Mouse (Mus musculus) kidney, adult 11 months (tissue): Measurements from ENCODE around the gene Nckap5.

Experiments used
- DNase-seq: peaks from one replicate; pipeline ENCODE4 v3.0.0; 2022

Nckap5 gene

DNA sequence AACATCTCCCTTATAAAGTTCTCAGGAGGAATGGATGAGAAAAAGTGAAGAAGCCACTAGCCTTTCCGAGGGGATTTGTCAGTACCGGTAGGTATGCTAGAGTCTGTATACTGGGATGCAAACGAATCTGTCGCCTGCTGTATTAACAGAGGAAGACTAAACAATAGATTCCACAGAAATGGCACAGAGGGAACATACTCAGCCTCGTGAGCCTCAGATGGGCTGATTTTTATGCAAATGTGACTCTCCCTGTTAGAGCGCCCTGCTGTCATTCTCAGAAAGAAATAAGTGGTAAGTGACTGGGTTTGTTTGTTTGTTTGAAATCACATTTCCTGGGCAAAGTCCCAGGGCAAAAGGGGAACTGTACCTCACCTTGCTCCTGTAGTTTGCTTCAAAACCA is 858.7 kb downstream of the Nckap5 start:
- DNase-seq = no peak

DNA sequence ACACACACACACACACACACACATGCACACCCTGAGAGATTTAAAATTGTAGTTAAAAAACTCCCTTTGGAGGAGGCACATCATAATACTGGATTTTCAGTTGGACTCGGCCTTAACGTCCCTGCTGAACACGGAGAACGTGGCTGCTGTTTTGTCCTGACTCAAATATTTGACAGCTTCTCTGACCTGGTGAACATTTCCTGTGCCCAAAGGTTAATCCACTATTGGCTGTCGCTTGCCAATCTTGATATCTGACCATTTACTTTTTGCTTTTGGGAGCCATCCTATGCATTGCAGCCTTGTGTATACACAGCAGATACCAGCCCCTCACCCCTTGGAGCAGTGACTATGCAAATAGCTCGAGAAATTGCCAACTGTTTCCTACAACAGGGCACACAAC is 862.9 kb downstream of the Nckap5 start:
- DNase-seq = no peak

DNA sequence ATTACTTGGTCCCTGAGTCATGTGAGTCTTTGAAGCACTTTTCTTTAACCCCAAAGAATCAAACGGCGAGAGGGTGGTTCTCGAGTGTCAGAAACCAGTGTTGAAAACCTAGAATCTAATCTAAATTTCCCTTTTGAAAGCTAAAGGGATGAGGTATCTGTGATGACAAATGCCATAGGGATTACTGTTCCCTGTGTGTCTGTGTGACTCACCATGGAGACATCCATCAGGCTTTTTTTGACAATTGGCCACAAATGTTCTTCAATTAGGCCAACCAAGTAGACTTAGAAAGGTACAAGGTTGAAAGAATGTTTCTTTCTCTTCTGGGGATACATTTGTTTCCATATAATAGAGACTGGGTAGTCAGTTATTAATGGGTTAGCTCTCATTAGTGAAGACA is 879.6 kb downstream of the Nckap5 start:
- DNase-seq = no peak

DNA sequence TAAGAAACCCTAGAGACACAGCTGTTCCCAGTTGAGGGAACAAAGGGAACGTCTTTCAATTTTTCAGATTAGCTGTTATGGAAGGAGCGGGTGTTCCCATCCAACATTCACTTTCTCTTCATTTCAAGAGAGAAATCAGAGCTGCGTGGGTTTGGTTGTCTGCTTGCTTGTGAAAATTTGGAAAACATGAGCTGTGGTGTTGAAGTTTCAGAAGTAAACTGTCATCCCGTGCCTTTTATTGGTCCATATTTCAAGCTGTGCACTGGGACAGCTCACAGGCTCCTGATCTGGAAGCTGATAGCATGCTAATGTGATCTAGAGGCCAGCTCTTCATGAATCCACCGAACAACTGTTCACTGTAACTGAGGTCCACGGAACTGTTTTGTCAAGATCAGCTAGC is 881.5 kb downstream of the Nckap5 start:
- DNase-seq = no peak

DNA sequence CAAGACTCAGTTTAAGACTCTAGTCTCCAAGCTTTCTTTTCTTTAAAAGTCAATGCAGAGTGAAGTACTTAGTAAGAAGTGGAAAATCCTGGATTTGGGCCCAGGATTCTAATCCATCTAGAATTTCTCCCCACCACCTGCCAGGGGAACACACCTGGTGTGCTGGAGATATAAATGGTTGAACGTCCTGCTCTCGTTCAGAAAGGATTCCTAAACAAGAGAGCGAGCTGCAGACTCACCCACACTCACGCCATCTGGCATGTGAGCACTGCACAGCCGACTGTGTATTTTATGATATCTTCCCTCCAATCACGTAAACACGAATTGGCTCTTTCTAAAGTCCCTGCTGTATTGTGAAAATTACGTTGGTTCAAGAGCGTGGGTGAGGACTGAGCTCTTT is 885.5 kb downstream of the Nckap5 start:
- no peak for DNase-seq

GRCm38 (mm10) chr1:125943305-125943704 is 887.3 kb downstream of the Nckap5 start:
- DNase-seq = no peak

DNA sequence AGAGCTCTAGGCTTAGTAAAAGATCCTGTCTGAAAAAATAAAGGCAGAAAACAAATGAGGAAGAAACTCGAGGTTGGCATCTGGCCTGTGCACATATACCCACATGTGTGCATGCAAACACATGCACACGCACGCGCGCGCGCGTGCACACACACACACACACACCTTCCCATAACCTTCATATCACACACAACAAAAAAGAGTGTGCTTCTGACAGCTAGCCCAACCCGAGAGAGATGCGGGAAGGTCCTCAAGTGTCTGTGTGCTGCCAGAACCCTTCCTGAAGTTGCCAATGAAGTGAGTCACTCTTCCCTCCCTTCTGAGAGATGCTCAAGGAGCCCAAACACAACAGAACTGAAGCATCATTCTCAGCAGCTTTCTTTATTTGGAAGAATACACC is 905.1 kb downstream of the Nckap5 start:
- DNase-seq = no peak

- no peak for DNase-seq
Observed at GRCm38 (mm10) chr1:125923062-125923461, 907.5 kb downstream of the Nckap5 start.

DNA sequence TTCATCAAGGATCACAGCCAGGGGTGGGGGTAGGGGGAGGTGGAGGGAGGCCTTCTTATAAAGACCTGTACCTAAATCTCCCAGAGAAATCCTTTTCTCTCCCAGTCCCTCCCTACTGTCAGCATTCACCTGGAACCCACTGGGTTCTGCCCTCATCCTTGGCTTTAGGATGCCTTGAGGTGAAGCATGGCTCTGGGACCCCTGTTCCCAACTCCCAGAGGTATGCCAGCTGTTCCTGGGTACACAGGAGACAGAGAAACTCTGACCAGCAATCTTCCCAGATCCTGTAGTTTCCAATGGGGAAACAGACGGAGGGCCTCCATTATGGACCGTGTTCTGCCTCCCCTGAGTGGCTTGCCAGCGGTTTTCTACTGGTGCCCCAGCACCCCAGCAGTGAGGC is 909.9 kb downstream of the Nckap5 start:
- no peak for DNase-seq

DNA sequence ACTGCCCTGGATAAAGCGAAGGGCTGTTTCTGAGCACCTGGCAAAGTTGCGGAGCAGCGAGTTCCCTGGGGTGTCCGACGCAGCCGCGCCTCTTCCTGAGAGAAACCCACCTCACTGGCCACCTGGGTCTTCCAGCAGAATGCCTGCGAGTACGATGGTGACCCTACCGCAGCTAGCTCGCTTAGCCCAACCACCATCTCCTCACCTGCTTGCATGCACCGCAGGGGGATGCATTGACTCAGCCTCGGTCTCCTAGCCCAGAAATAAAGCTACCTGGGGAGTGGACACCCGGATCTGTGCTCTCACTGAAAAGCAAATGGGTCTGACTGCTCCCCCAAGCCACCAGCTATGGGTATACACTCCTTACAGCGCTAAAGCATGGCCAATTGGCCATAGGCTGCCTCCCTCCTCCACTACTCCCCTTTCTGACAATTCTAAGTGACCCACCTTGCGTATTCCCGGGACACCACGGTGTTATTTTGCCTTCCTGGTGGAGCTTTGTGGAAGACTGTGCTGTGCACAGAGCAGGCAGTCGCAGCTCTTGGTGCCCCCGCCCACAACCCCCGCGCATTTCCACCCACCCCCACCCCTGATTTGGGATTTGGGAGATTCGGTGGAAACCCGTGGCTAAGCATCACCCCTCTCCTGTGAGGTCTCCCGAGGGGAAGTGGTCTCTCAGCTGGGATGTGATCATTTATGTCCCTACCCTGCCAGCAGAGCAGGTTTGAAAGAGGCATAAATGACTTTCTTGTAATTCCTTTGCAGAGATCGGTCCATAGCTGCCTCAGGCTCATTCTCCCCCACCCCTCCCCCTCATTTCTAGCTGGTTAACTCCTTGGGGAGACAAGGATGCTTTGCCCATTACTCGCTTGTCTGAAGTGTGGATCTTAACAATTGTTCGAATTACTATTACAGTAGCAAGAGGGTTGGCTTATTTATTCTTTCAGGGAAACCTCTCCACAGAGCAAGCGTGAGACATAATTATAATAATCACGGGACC is 917.7 kb downstream of the Nckap5 start, which contains the start of gene Lypd1:
Gene Lypd1 (minus strand): TSS at position 501 of the 1,000 bp plus-strand sequence.
- no peak for DNase-seq

GRCm38 (mm10) chr1:125911901-125912445 is 918.6 kb downstream of the Nckap5 start:
- DNase-seq = no peak

GRCm38 (mm10) chr1:125911337-125911900 is 919.2 kb downstream of the Nckap5 start:
- no peak for DNase-seq

DNA sequence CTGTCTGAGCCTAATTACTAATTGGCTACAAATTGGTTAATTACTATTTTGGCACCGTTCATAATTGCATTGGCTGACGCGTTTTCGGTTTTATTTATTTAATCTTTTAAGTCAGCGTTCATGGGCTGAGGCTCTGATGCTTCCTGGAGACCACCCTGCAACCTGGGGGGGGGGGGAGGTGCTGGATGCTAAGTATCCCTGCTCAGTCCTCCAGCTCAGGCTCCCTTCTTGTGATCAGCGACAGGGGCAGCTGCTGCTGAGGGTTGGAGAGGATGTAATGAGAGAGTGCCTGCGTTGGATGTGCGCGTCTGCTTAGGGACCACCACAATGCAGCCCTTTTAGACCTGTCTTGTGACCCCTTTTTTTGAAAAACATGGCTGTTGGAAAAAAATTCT is 919.7 kb downstream of the Nckap5 start:
- no peak for DNase-seq

- no peak for DNase-seq
Observed at GRCm38 (mm10) chr1:125910211-125910870, 920.3 kb downstream of the Nckap5 start.

DNA sequence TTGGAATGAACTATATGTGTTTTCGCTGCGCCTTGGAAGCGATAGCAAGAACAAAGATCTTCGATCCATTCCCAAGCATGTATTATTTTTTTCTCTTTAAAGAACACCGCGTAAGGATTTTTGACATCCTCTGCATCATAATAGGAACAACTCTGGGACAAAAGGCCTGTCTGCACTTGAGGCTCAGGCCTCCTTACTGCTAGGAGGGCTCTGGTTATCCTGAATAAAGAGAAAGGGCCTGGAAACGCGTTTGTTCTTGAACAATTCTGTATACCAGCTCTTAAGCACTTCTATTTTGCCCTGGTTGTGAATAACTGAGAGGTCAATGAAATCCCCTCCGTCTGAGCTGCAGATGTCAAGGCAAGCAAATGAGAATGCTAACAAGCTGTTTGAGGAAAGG is 937.4 kb downstream of the Nckap5 start:
- DNase-seq = no peak

GRCm38 (mm10) chr1:125870056-125870455 is 960.5 kb downstream of the Nckap5 start:
- no peak for DNase-seq
